Mouse (Mus musculus) monocyte, adult 2 months (primary cell): Measurements from ENCODE around the gene Vamp4.

Experiments used
- DNase-seq, 2 experiments: peaks; one replicate each; pipeline ENCODE4 v3.0.0; 2022; ENCODE audit warnings: low spot score in 2 of 2, low read depth in 1 of 2

Gene Vamp4

DNA sequence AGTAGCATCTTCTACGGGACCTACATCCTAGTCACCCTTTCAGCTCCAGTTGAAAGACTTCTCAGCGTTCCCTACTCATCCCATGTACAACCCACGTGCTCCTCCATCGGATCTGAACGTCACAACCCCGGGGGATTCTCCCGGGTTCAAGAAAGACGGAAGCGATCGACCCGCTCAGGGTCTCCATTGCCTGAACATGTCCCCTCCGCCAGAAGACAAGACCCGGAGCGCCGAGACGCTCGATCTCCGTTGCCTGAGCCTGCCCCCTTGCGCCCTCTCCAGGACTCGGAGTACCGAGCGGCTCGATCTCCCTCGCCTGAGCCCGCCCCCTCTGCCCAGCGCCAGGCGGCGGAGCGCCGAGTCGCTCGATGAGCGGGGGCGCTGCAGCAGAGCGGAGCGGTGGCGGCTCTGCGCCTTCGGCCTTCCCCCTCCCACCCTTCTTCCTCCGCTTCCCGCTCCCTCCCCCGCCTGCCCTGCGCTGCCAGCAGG, at the start of gene Vamp4:
Gene Vamp4 (plus strand): TSS at position 256 of the 489 bp plus-strand sequence.
- DNase-seq = peak; percentile 81 to 94

DNA sequence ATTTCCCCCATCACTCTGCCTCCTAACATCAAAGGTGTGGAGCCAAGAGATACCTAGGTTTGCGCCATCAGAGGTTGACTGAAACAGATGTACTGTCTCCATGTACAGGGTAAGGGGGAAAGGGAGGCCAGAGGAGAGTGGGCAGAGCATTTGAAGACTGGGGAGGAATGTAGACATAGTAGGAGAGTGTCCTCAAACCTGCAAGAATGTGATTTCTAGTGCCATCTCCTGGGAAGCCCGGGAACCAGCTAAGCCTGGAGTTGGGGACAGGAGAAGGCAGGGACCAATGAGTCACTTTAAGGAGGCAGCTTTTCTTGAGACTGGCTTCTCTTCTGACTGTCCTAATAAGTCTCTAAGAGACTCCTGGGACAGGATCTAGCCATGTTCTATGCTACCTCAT, 40.7 kb upstream of the Vamp4 start:
- DNase-seq = no peak

DNA sequence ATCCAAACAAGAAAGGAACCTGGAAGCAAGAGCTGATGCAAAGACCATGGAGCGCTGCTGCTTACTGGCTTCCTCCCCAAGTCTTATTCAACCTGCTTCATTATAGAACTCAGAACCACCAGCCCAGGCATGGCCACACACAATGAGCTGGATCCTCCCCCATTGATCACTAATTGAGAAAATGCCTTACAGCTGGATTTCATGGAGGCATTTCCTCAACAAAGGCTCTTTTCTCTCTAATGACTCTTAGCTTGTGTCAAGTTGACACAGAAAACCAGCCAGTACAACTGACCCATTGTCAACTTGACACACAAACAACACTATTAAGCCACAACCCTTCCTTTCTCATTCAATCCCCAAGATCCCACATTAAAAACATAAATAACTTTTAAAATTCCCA, 39.6 kb upstream of the Vamp4 start:
- no peak for DNase-seq

DNA sequence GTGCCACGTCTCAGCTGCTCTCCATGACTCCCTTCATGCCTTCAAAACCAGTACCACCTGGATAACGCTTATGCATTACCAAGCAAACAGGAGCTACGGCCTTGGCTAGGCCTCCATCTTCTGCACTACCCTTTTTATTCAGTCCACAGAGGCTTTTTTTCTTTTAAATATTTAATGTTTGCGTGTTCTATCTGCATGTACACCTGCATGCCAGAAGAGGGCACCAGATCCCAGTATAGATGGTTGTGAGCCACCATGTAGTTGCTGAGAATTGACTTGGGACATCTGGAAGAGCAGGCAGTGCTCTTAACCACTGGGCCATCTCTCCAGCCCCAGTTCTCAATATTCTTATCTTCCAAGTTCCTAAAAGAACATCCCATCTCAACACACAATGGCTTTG, 38.7 kb upstream of the Vamp4 start:
- no peak for DNase-seq

DNA sequence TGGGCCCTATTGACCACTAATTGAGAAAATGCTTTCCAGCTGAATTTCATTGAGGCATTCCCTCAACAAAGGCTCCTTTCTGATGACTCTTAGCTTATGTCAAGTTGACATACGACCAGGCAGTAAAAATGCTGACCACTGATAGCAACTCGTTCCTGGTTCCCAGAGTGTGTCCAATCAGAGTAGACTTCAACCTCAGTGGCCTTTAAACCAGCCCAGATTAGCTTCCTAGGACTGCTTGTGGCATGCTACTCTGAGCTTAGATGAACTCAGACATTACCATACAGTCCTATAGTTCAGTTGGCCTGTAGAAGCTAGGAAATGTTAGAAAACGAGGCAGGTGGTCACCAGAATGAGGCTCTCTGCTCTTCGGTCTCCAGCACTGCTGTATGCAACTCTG, 38.0 kb upstream of the Vamp4 start:
- no peak for DNase-seq

DNA sequence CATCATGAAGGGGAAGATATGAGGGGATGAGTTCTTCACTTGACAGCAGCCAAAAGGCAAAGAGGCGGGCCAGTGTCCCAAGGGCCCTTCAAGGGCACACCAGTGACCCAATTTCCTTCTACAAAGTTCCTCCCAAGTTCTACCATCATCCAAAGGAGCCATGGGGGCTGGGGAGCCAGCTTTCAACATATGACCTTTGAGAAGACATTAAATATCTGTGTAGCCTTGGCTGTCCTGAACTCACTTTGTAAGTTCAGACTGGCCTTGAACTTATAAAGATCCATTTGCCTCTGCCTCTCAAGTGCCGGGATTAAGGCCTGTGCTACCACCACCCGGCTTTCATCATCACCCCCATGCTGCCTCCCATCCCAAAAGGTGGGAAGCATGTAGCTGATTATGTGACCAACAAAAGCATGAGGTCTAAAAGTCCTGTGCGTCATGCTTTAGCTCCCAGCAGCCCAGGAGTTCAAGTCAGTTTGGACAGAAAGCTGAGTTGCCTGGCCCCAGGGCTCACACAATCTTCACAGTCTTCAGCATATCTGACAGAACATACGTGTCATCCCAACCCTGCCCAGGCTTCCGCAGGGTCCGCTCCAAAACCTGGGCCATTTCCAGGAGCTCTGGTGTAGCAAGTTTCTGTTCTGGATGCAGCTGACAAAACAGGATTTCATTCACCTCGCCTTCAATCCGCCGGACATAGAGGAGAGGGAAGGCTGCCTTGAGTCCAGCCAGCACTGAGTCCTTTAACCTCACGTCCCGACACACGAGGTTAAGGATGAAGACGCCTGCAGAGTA, 36.4 kb upstream of the Vamp4 start:
- no peak for DNase-seq

DNA sequence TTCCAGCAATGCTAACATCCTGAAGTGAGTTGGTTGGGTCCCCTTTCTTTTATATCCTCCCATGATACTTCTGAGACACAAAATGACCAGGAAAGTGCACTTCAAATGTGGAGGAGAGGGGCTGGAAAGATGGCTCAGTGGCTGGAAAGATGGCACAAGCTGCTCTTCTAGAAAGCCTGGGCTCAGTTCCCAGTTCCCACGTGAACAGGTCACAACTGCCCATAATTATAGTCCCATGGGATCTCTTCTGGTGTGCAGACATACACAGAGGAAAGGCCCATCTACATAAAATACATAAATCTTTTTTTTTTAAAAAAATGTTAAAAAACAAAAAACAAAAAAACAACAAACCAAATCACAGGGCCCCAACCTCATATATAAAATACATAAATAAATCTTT, 27.1 kb upstream of the Vamp4 start:
- no peak for DNase-seq

DNA sequence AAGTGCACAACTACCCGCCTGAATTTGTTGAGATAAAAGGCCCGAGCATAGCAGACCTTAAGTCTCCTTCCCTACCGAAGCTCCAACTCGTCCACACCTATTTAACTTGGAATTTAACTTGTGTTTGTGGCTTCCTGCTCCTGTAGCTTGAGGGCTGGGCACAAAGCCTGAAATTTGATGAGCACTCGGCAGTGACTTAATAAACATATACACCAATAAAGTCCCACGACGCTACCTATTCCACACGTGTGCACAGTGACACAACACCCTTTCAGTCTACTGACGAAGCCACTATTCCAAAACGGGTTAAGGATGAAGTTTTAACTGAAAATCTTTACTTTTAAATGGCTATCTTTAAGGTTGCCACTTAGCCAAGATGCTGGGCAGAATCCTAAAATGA, 22.7 kb upstream of the Vamp4 start:
- DNase-seq = no peak

DNA sequence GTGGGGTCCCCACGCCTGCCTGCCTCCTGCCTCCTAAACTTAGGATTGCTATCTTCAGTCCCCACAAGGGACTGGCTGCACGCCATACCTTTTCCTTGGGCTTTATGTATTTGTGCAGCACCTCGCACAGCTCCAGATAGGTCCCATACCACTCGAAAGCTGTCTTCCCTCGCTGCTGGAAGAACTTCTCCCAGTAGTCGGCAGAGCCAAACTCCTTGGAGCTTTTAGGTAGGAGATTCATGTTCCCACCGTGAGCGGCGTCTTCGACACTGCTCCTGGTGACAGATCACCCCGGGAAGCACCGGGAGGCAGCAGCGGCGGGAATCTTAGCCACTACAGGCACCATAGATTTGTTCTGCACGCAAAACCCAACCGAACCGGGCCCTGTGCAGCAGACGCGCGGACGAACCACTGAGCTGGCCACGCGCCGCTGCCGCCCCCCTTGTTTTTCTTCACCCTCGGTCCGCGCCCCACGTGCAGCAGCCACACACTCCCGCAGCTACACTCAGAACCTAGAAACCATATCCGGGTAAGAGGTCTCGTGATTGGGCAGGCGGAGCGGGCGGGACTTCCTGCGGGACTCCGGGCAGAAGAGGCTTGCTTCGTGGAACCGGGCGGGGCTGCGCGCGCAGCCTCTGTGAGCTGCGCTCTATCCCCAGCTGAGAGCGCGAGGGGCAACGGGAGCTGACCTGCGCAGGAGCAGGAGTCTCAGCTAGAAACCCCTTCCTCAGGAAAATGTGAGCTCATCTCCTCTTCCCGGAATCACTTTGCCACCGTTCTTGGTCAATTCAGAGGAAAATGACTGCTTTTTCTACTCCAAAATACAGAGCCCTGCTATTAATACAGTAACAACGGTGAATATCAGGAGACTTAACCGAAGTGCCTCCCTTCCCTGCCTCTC, 22.0 kb upstream of the Vamp4 start, which contains the start of gene Mettl13:
Gene Mettl13 (minus strand): TSS at position 536 of the 901 bp plus-strand sequence.
- DNase-seq = peak in 1 of 2 experiments; percentile 74

DNA sequence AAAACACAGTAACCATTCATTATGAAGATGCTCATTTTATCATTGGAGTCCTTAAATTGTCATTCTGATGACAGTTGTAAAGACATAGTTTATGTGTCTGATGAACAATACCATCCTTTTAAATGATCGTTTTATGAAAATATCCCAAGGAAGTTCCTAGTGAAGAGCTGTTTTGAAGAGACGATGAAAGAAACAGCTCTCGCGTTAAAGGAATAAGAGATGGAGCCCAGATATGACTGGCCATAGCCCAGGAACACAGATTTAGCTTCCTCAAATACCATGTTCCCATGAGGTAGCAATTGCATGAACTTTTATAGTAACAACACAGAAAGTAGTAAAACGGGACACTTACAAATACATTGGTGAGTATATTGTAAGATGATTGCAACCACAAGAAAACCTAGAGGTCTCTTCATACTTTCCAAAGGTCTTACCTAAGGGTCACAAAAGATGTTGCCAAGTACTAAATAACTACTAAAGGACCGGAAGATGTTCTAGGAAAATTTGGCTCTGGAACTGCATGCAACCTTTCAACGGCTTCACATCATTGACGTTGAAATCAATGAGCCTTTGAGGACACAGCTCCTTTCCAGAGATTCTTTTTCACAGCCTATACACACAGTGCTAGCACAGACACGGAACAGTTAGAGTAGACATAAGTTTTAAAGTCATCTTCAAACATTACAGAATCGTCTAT, 21.2 kb upstream of the Vamp4 start:
- no peak for DNase-seq

DNA sequence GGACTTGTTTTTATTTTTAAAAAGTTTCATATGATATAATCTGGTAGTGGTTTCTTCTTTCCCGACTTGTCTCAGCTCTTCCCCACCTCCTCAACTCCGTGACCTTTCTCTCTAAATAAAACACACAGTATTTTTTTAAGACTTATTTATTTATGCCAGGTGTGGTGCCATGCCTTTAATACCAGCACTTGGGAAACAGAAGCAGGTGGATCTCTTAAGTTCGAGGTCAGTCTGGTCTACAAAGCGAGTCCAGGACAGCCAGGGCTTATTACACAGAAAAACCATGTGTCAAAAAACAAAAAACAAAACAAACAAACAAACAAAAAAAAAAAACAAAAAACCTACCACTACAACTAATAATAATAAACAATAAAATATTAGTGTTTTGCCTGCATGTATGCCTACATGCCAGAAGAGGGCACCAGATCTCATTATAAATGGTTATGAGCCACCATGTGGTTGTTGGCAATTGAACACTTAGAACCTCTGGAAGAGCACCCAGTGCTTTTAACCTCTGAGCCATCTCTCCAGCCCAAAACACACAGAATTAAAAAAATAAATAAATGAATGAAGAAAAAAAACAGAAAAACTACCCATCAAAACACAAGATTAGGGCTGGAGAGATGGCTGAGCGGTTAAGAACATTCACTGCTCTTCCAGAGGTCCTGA, 20.6 kb upstream of the Vamp4 start:
- DNase-seq = no peak

DNA sequence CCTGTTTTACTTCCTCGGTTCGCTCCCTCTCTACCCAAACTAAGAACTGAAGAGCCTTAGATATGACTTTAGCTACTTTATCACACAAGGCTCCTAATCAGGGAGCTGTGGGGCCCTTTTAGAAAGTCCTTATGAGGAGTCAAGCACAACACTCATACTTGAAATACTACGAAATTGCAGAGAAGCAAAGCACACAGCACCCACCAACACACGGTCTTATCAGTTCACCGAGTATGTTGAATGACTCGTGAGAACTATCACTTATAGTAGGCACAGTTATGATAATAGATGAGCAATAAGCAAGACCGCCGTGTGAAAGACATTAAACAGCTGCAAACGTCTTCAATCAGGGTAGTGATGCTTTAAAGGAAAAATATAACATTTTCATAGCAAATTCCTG, 17.4 kb upstream of the Vamp4 start:
- DNase-seq = no peak

DNA sequence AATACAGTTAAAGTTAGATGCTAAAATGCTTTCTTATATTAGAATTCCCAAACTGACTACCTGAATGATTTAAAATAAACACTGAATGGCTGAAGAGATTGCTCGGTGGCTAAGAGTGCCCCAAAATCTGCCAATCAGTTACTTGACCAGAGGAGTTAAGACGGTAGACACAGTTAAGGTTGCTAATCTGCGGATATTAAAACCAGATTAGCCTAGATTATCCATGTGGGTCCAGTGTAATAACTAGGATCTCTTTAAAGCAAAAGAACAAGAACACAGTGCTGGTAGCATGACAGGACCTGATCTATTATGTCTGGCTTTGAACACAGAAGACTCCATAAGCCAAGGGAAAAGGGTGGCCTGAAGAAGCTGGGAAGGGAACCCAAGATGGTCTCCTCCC, 16.1 kb upstream of the Vamp4 start:
- DNase-seq = no peak

DNA sequence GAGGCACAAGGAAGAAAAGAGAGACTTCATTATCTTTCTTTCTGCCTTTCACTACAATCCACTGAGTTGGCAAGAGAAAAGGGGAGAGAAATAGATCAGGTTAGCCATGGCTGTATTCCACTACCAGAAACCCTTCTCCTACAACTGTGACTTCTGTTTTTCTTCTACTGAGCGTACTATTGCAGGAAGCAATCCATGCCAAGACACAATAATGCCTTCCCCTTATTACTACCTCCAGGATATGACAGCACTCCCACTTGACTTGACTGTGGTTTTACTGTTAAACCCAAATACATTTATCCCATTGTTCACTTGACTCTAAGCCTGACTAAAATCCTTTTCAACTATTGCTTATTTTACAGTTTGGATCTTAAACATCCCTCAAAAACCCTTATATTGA, 7.1 kb upstream of the Vamp4 start:
- no peak for DNase-seq

DNA sequence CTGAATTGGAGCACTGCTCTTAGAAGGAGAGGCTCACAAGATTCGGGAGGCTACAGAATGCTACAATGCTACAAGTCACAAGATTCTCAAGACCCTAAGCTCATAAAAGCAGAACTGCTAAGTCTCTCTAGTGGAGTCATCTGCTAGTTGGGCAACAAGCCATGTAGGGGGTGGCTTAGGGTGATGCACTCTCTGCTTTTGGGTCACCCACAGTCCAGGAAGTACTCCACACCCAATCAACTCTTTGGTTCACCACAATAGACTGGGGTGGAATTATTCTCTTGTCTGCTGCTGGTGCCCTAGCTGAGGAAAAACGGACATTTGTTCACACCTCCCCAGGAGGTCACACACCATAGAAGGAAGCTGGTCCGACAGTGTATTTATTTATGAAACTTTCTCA, 5.3 kb upstream of the Vamp4 start:
- DNase-seq = peak; percentile 76 to 84

DNA sequence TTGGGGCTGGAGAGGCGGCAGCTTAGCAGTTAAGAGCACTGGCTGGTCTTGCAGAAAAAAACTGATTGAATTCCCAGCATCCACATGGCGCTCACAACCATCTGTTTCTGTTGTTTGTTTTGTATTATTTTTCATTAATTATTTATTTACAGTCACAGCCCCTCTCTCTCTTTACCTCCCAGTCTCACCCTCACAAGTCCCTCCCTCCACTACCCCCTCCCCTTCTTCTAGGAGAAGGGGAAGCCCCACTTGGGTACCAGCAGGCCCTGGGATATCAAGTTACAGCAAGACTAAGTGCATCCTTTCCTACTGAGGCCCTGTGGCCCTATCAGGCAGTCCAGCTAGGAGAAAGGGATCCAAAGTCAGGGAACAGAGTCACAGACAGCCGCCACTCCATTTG, 3.0 kb upstream of the Vamp4 start:
- DNase-seq = no peak

DNA sequence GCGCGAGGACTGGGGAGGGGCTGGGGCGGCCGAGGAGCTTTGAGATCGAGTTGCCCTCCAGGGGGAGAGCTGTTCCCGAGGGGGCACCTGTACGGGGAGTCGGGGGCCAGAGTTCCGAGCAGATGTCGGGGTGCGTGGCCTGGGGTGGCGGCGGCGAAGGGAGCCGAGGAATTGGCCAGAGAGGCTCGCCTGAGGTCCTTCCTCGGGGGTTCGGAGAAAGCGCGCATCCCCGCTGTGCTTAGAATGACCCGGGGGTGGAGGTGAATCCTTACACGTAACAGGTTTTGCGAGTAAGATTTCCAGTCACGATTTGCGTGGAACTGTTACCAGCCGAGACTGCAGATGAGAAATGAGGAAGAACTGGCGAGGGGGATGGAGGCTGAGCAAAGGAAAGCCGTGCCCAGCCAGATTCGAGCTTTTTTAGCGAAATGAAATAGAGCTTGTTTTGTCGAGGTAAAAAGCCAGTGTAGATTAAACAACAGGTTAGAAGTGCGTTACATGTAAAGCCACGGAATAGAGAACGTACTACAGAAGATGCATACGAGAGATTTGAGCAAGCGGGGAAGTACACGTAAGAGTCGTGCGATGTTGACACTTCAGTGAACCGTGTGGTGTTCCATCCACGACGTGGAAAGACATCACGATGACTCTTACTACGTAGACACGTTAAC, 751 bp downstream of the Vamp4 start:
- peak in 1 of 2 experiments; percentile 74 for DNase-seq

DNA sequence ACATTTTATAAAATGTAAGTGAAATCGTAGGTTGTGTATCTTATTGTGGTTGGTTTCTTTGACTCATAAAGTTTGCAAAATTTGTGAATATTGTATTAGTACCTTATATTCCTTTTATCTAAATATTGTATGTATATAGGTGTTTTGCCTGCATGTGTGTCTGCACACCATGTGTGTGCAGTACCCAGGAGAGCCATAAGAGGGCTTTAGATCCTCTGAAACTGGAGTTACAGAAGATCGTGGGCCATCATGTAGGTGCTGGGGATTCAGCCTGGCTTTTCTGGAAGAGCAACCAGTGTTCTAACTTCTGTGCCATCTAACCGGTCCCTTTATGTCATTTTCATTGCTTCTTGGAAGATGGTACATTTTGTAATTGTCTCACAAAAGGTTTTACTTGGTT, 4.8 kb downstream of the Vamp4 start:
- DNase-seq = no peak

DNA sequence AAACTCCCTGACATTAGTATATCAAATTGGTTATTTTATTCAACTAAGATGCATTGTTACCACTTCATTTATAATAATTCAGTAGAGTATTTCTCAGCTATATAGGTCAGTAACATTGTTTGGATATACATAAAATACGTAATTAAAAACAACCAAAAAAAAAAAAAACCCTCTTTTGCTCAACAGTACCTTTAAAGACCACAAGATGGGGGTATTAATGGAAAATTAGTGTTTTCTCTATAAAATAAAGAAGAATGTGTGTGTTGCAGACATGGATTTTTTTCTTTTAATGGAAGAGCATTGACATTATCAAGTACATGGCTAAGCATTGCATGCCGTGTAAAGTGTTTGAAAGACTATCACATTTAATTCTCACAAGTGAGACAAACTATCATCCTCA, 12.6 kb downstream of the Vamp4 start:
- DNase-seq = no peak

DNA sequence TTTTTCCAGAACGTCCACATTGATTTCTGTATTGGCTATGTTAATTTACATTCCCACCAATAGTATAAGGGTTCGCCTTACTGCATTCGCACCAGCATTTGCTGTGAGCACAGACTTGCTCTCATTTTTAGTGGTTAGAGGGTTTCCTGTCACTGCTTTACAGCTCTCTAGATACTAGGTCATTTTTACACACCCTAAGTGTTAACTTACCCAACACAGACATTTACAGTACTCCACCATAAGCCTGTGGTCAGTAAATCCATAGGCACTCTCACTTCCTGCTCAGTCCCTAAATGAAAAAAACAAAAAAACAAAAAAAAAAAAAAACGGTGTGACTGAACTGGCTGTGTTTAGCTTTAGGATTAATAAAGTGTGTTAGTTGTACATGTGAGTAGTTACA, 16.0 kb downstream of the Vamp4 start:
- DNase-seq = no peak
